Mouse (Mus musculus) heart, embryonic 10.5 days (tissue): ENCODE measurements around the gene Phlda2. TPM values are rescaled to one million over a fixed set of nuclear protein-coding genes. Genes with fewer than 3 reads are reported as not detected.

ENCODE experiments used
- DNase-seq: peaks from one replicate; pipeline ENCODE4 v3.0.0-alpha.2; 2017; ENCODE audit warnings: low spot score
- H3K27ac ChIP-seq: fragments of 300-500 bp; sonication (generic); 2 replicates; pipeline ENCODE4 v1.5.1; 2016; ENCODE audit warnings: mild to moderate bottlenecking
- H3K27me3 ChIP-seq: fragments of 300-500 bp; sonication (generic); 2 replicates; pipeline ENCODE4 v1.6.1; 2016; ENCODE audit warnings: mild to moderate bottlenecking; ENCODE audit not compliant: poor library complexity, insufficient read depth, severe bottlenecking
- H3K36me3 ChIP-seq: fragments of 300-500 bp; sonication (generic); 2 replicates; pipeline ENCODE4 v1.6.1; 2016; ENCODE audit warnings: mild to moderate bottlenecking, moderate library complexity
- H3K4me1 ChIP-seq: fragments of 300-500 bp; sonication (generic); 2 replicates; pipeline ENCODE4 v1.6.1; 2016; ENCODE audit warnings: mild to moderate bottlenecking
- H3K4me3 ChIP-seq: fragments of 300-500 bp; sonication (generic); 2 replicates; pipeline ENCODE4 v1.5.1; 2016; ENCODE audit warnings: mild to moderate bottlenecking, moderate library complexity
- H3K9me3 ChIP-seq: fragments of 300-500 bp; sonication (generic); 2 replicates; pipeline ENCODE4 v1.6.1; 2016; ENCODE audit warnings: mild to moderate bottlenecking, moderate library complexity
- WGBS: fragments of 180-500 bp; shearing (Covaris S2); methylation state at CpG from one replicate; pipeline ENCODE4 v1.1.7; 2016; 5-methylcytosine and 5-hydroxymethylcytosine counted together
- polyA plus RNA-seq: library from polyadenylated mRNA; unstranded; fragments of >200 nt; fragmentation: Nextera tagmentation; extraction: Ambion mirVana; gene quantifications from 2 replicates; pipeline ENCODE4 v1.2.1, GENCODE M21; 2016

Phlda2 gene
- polyA plus RNA-seq, 1 experiment from 2014 or later = 9.8 TPM

DNA sequence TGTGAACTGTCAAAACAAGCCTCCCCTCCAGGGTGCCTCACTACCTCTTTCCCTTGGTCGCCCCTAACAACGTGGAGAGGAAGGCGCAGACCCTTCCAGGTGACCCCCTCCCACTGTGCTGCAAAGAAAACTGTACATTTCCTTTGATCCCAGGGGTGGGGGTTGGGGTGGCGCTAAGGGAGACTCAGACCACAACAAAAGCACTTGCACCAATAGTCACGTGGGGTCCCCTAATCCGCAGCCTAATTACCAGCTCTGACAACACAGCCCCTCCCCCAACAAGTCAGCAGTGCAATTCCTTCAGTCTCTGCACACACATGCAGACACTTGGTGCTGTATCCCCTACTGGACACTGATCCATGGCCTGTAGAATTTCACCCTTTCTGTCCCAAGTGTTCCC is 35.2 kb downstream of the Phlda2 start:
- Histone ChIP-seq H3K9me3 (no peaks in the 10 kb centered on the region), H3K4me1 (peaks cover 51% of the 10 kb centered on the region), H3K27me3 (peaks cover 19% of the 10 kb centered on the region), H3K27ac (no peak overlapping the region), H3K36me3 (no peaks in the 10 kb centered on the region), H3K4me3 (no peak overlapping the region)
- WGBS = 16% methylated on average over 6 of the region's 6 CpGs
- DNase-seq = no peak

DNA sequence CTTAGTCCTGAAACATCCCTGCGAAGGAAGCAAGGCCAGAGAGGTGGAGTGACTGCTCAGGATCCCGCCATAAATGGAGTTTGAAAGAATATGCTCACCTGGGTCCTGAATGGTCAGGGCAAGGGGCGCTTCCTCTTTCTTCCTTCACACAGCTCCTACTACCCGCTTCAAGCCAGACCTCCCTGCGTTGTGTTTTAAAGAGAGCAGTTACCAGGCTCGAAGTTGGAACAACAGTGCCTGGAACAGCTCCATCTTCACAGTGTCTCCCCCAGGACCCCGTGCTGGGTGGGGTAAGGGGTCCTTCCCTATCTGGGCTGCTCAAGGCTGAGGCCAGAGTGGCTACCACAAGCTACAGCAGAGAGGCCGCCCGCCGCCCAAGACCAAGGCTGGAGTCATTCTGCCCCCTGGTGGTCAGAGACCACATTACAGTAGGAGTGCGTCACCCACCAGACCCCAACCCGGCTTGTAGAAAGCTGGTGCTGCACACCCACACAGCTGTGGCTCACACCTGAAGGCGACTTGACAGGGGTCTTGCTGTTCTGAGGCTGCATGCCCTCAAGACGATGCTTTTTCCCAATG is 36.8 kb downstream of the Phlda2 start:
- peaks cover 19% of the 10 kb centered on the region for H3K27me3 ChIP-seq
- no peaks in the 10 kb centered on the region for H3K36me3 ChIP-seq
- peak overlapping the region; percentile 85; the same call in 1 of the 2 replicates for H3K27ac ChIP-seq
- DNase-seq = peak; percentile 89
- no peak overlapping the region for H3K4me3 ChIP-seq
- 34% methylated on average over 14 of the region's 14 CpGs for WGBS
- H3K4me1 ChIP-seq = peaks cover 59% of the 10 kb centered on the region
- peaks cover 2% of the 10 kb centered on the region for H3K9me3 ChIP-seq

DNA sequence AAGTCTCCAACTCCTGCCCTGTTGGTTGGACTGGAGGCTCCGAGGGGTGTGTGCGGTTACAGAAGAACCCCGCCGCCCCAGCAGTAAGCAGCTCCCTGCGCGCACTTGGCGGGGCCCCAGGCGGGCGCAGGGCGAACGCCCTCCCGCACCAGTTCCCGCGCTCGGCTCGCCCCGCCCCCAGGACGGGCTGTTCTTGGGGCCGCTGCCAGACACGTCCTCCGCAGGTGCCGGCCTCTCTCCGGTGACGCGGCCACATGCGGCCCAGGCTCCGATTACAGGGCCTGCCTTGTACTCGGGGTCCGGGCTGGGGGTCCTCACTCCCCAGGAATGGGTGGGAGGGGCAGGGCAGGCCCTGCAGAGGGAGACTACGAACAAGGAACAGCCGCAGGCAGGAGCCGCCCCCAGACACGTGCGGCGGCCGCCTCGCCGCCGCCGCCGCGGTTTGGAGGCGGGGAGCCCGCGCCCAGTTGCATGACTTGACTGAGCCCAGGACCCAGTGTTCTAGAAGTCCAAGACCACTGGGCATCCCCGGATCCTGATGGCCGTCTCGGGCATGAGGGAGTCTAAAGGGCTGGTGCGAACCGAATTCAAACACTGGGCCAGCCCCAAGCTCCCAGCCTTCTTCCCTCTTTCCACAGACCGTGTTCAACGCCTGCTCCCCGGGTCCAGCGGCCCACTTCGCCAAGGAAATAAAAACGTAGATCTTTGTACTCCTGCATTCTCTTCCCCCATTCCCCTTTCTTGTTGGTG is 38.0 kb downstream of the Phlda2 start:
- H3K4me3 ChIP-seq = peak overlapping the region; percentile 58
- 0 out of 2 replicates have a peak, but pooled peaks cover under 1% of the 10 kb centered on the region for H3K36me3 ChIP-seq
- no peak for DNase-seq
- H3K9me3 ChIP-seq = peaks cover 14% of the 10 kb centered on the region
- 17% methylated on average over 56 of the region's 56 CpGs for WGBS
- H3K27me3 ChIP-seq = peaks cover 23% of the 10 kb centered on the region
- peaks cover 69% of the 10 kb centered on the region for H3K4me1 ChIP-seq
- H3K27ac ChIP-seq = peak overlapping the region; percentile 85

DNA sequence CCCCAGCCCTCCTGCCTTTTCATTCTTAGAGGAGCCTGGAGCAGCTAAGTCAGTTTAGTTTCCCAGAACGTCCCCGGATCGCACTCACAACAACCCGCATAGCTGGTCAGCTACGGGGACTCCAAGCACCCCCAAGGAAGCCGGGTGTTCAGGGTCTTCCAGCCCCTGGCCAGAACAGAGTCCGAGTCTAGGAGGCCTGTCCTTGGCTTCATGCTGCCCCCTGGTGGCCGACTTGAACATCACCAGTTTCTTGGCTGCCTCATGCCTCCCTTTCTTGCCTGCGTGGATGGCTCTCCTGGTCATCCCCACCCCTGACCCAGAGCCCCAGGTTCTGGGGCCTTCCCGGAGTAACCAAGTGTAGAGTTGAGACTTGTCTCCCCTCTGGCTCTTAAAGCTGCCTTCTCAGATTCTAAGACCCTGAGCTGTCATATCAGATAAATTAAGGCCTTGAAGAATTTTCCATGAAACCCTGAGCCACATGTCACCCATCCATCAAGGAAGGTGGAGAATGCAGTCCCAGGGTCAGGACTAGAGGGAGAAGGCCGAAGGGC is 39.0 kb downstream of the Phlda2 start:
- Histone ChIP-seq H3K4me3 (0 out of 2 replicates have a peak overlapping the region, but pooled peaks have one; percentile 16), H3K27ac (peak overlapping the region; percentile 85), H3K9me3 (peaks cover 17% of the 10 kb centered on the region), H3K36me3 (peaks cover 11% of the 10 kb centered on the region; the same call in 1 of the 2 replicates), H3K27me3 (peaks cover 33% of the 10 kb centered on the region), H3K4me1 (peaks cover 71% of the 10 kb centered on the region)
- peak; percentile 91 for DNase-seq
- 31% methylated on average over 11 of the region's 11 CpGs for WGBS

DNA sequence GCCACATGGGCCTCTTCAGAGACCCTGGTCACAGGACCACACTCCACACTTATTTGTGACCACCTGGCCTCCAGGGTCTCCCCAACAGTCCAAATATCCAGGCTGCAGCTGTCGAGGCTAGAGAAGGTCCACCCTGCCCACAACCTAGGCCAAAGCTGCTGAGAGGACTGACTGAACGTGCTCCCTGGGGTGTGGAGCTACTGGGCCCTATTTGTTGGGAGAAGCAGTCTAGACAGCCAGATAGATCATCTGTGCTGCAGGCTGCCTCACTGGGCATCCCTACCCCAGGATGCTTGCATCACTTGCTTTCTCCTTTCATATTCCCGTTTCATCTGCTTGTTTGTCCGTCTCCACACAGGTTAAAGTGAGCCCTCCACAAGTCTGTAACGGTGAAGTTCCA is 40.4 kb downstream of the Phlda2 start:
- Histone ChIP-seq H3K4me3 (no peak overlapping the region), H3K9me3 (peaks cover 17% of the 10 kb centered on the region), H3K4me1 (peaks cover 63% of the 10 kb centered on the region), H3K27me3 (peaks cover 43% of the 10 kb centered on the region), H3K36me3 (peaks cover 19% of the 10 kb centered on the region; the same call in 1 of the 2 replicates), H3K27ac (peak overlapping the region; percentile 85; the same call in 1 of the 2 replicates)
- no peak for DNase-seq
- 68% methylated on average over 5 of the region's 5 CpGs for WGBS

DNA sequence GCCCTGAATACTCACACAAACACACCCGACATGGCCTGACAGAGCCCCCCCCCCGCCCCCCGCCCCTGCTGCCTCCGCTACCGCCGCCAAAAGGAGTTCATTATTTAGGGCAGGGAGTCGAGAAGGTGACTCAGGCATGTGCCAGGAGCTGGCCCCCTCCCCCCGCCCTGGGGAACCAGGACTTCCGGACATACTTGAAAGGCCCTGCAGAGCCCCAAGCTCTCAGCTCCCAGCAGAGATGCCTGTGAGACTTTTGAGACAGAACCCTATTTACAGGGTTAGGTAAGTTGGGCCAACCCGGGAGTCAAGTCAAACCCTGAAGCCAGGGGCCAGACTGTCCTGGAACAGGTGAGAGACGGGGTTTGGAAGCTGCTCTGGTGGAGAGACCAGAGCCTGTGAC is 41.0 kb downstream of the Phlda2 start:
- WGBS = 32% methylated on average over 11 of the region's 11 CpGs
- H3K27ac ChIP-seq = peak overlapping the region; percentile 88
- no peak for DNase-seq
- peak overlapping the region; percentile 72; the same call in 1 of the 2 replicates for H3K4me3 ChIP-seq
- peaks cover 60% of the 10 kb centered on the region for H3K4me1 ChIP-seq
- peaks cover 19% of the 10 kb centered on the region; the same call in 1 of the 2 replicates for H3K36me3 ChIP-seq
- peaks cover 17% of the 10 kb centered on the region for H3K9me3 ChIP-seq
- H3K27me3 ChIP-seq = peaks cover 45% of the 10 kb centered on the region

DNA sequence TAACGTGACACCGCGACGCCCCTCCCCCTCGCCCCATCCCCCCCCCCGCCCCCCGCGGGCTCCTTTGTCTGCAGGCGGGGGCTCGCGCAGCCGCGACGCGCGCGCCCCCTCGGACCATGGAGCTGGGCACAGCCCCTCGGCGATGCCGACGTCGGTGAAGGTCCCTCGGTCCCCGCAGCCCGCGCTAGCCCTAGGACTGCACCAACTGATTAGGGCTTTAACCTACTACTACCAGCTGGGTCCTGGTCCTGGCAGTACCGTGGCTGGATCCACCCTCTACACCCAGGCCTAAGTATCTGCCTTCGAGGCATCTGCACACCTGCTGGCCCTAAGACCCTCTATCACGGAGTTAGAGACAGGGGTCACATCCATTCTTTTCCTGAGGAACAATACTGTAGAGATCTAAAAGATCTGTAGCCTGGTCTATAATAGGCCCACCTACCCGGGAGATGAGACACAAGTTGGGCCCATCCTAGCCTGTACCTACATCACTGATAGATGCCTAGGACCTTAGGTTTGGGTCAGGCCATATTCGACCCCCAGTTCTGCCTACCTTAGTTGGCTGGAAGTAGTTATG is 41.6 kb downstream of the Phlda2 start:
- Histone ChIP-seq H3K4me1 (peaks cover 63% of the 10 kb centered on the region), H3K27ac (peak overlapping the region; percentile 88), H3K27me3 (peaks cover 45% of the 10 kb centered on the region), H3K9me3 (peaks cover 17% of the 10 kb centered on the region), H3K4me3 (peak overlapping the region; percentile 72), H3K36me3 (peaks cover 19% of the 10 kb centered on the region; the same call in 1 of the 2 replicates)
- no peak for DNase-seq
- WGBS = 31% methylated on average over 24 of the region's 32 CpGs

DNA sequence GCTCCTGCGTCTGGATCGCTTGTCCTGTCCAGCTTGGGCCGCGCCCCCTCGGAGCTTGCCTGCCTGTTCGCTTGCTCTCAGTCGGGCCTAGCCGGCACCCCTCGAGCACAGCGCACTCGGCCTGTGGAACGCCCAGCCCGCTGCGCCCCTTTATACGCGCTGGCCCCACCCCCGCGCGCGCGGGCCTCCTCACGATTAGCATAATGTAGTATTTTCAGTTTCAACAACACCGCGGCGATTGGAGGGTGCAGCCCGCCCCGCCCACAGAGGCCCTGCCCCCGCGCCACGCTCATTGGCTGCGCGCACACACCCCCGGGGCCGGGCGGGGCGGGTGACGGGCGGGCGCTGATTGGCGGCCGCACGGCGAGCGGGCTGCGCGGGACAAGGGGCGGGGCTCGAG is 42.1 kb downstream of the Phlda2 start, which contains the start of gene Cdkn1c:
Gene Cdkn1c, minus strand, starts transcription at position 177 of the 400 bp plus-strand sequence.
- 24% methylated on average over 33 of the region's 48 CpGs for WGBS
- Histone ChIP-seq H3K4me3 (peak within 1 kb of the TSS; percentile 72), H3K27ac (peak within 1 kb of the TSS; percentile 92), H3K27me3 (peaks cover 46% of the 10 kb centered on the region), H3K4me1 (peaks cover 62% of the 10 kb centered on the region), H3K9me3 (peaks cover 17% of the 10 kb centered on the region), H3K36me3 (peaks cover 19% of the 10 kb centered on the region; the same call in 1 of the 2 replicates)
- peak; percentile 96 for DNase-seq

DNA sequence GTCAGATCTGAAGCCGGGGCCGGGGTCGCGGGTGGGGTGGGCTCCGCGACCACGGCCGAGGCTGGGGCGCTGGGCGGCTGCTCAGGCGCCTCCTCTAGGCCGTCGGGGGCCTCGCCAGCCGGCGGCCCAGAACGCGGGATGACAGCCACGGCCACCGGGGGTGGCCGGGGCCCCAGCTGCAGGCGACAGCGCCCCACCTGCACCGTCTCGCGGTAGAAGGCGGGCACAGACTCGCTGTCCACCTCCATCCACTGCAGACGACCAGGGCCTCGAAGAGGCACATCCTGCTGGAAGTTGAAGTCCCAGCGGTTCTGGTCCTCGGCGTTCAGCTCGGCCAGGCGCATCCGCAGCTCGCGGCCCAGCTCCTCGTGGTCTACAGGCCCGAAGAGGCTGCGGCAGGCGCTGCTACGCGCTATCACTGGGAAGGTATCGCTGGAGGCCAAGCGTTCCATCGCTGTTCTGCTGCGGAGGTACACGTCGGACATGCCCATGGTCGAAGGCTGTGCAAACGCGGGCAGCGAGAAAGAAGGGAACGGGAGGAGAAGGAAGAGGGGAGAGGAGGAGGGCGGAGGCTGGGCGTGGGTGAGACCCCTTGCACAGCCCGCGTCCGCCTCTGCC is 42.6 kb downstream of the Phlda2 start:
- DNase-seq = no peak
- Histone ChIP-seq H3K27ac (peak overlapping the region; percentile 92), H3K4me1 (peaks cover 61% of the 10 kb centered on the region), H3K9me3 (peaks cover 17% of the 10 kb centered on the region), H3K36me3 (peaks cover 19% of the 10 kb centered on the region; the same call in 1 of the 2 replicates), H3K4me3 (peak overlapping the region; percentile 72), H3K27me3 (peaks cover 42% of the 10 kb centered on the region)
- WGBS = 23% methylated on average over 60 of the region's 60 CpGs

DNA sequence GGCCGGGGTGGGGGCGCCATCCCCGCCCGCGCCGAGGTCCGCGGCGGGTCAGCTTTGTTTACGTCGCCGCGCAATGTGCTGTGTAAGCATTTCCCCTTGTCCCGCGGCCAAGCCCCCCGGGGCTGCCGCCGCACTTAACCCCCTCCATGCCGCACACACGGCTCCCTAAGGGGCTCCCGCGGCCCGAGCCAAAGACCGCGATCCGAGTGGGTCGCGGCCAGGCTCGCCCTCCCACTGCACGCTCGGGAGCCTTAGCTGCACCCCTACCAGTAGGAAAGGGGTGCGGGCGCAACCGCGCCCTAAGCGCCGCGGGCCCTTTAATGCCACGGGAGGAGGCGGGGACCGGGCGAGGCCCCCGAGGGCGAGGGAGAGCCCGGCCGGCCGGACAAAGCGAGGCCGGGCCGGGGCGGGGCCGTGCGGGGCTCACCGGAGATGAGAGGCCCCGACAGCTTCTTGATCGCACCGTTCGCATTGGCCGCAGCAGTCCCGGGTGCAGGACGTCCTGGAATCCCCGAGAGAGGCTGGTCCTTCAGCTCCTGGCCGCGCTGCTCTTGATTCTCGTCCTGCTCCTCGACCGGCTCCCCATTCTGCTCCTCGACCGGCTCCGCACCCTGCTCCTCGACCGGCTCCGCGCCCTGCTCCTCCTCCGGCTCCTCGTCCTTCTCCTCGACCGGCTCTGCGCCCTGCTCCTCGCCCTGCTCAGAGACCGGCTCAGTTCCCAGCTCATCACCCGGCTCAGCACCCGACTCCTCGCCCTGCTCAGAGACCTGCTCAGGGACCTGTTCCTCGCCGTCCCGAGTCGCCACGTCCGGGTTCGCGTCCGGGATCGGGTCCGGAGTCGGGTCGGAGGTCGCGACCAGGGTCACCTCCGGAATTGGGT is 43.4 kb downstream of the Phlda2 start:
- H3K27me3 ChIP-seq = peaks cover 34% of the 10 kb centered on the region
- no peak for DNase-seq
- H3K9me3 ChIP-seq = peaks cover 17% of the 10 kb centered on the region
- H3K27ac ChIP-seq = peak overlapping the region; percentile 92
- H3K36me3 ChIP-seq = peaks cover 19% of the 10 kb centered on the region; the same call in 1 of the 2 replicates
- 19% methylated on average over 99 of the region's 100 CpGs for WGBS
- peak overlapping the region; percentile 72 for H3K4me3 ChIP-seq
- peaks cover 53% of the 10 kb centered on the region for H3K4me1 ChIP-seq

DNA sequence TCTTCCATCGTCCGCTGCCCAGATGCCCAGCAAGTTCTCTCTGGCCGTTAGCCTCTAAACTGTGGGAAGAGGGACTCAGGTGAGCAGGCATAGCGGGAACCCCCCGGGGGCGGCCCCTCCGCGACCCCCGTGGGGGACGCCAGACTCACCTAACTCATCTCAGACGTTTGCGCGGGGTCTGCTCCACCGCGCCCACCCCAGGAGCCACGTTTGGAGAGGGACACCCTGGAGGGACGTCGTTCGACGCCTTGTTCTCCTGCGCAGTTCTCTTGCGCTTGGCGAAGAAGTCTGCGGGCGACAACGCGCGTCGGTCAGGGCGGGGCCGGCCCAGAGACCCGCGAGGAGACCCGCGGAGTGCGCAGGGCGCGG is 44.0 kb downstream of the Phlda2 start:
- 16% methylated on average over 38 of the region's 38 CpGs for WGBS
- no peak for DNase-seq

More for the DNA sequence above, 44.0 kb downstream of the Phlda2 start:
- H3K4me1 ChIP-seq = peaks cover 47% of the 10 kb centered on the region
- H3K4me3 ChIP-seq = peak overlapping the region; percentile 72
- H3K36me3 ChIP-seq = peaks cover 19% of the 10 kb centered on the region; the same call in 1 of the 2 replicates
- H3K27me3 ChIP-seq = peaks cover 34% of the 10 kb centered on the region
- H3K27ac ChIP-seq = peak overlapping the region; percentile 92
- H3K9me3 ChIP-seq = peaks cover 17% of the 10 kb centered on the region
